Mouse (Mus musculus) bone marrow, adult 2 months (tissue): ENCODE measurements around the gene Hspe1. TPM values are rescaled to one million over a fixed set of nuclear protein-coding genes. Genes with fewer than 3 reads are reported as not detected.

Experiments used
- H3K27ac ChIP-seq: fragments of 200-500 bp; 2 replicates; pipeline ENCODE4 v1.5.1; 2012; ENCODE audit warnings: low read depth, mild to moderate bottlenecking, control low read depth, inconsistent platforms, low read length; ENCODE audit not compliant: control insufficient read depth, poor library complexity, insufficient read depth
- H3K4me1 ChIP-seq: fragments of 200-500 bp; 2 replicates; pipeline ENCODE4 v1.6.1; 2011; ENCODE audit warnings: low read length; ENCODE audit not compliant: control insufficient read depth, insufficient read depth
- H3K4me3 ChIP-seq: fragments of 200-500 bp; replicated peaks from 2 replicates; pipeline ENCODE3; 2011; ENCODE audit warnings: mild to moderate bottlenecking, low read depth, low read length, control low read depth; ENCODE audit not compliant: control insufficient read depth
- CTCF ChIP-seq: fragments of 200-500 bp; IDR thresholded peaks from 2 replicates; pipeline ENCODE4 v1.5.1; 2011; ENCODE audit warnings: low read length, control low read depth; ENCODE audit not compliant: control insufficient read depth, insufficient read depth
- POLR2A ChIP-seq: fragments of 200-500 bp; IDR thresholded peaks from 2 replicates; pipeline ENCODE4 v1.6.1; 2011; ENCODE audit warnings: low read depth, mild to moderate bottlenecking, control low read depth, low read length, borderline replicate concordance; ENCODE audit not compliant: control insufficient read depth
- WGBS: fragments of 180-500 bp; shearing (Covaris S2); methylation state at CpG from one replicate; pipeline ENCODE4 v1.1.7; 2018; 5-methylcytosine and 5-hydroxymethylcytosine counted together
- polyA plus RNA-seq: library from polyadenylated mRNA; stranded (reverse); fragments of >200 nt; gene quantifications from 2 replicates; pipeline ENCODE4 v1.2.4, GENCODE M21; 2011; ENCODE audit warnings: low replicate concordance; ENCODE audit not compliant: missing spikeins, insufficient read depth, insufficient read length

The Hspe1 gene
- polyA plus RNA-seq, 1 experiment = 218 TPM

DNA sequence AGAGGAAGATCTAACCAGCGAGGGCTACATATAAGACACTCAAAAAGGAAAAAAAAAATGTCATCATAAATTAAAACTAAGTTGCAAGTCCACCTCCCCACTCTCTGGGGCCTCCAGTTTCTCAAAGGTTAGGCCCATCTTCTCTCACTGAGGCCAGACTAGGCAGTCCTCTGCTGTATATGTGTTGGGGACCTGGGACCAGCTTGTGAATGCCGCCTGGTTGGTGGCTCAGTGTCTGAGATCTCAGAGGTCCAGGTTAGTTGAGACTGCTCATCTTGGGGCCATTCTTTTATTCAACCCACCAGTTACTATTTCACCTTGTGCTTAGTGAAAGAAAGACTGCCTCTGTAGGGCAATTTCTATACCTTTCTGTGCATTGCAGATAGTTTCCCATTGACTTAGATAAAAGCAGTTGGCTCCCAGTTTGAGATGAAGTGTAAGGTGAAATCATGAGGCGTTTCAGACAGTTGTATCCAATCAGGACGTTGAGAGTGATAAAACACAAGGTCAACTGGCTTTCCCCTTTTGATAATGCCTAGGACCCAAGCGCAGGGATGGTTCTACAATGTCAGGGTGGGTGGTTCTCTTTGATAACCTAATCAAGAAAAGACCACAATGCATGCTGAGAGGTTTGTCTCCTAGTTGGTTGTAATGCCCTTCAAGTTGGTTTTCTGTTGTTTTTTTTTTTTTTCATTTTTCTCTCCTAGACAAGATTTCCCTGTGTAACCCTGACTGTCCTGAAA is 12.1 kb upstream of the Hspe1 start:
- Histone ChIP-seq H3K27ac (no peak overlapping the region), H3K4me3 (no peak overlapping the region), H3K4me1 (no peaks in the 10 kb centered on the region)
- TF ChIP-seq CTCF (no peak), POLR2A (no peak)
- WGBS = 60% methylated on average over 5 of the region's 5 CpGs

- no peak for TF ChIP-seq POLR2A
- Histone ChIP-seq H3K4me1 (no peaks in the 10 kb centered on the region), H3K27ac (no peak overlapping the region)
Measured at GRCm38 (mm10) chr1:55076395-55076743, 11.6 kb upstream of the Hspe1 start.

GRCm38 (mm10) chr1:55076849-55077516 is 10.9 kb upstream of the Hspe1 start:
- H3K4me1 ChIP-seq = no peaks in the 10 kb centered on the region
- 94% methylated on average over 2 of the region's 2 CpGs for WGBS
- H3K27ac ChIP-seq = no peak overlapping the region
- H3K4me3 ChIP-seq = no peak overlapping the region
- TF ChIP-seq CTCF = no peak
- TF ChIP-seq POLR2A = no peak

More at GRCm38 (mm10) chr1:55076395-55076743, 11.6 kb upstream of the Hspe1 start:
- H3K4me3 ChIP-seq = no peak overlapping the region

DNA sequence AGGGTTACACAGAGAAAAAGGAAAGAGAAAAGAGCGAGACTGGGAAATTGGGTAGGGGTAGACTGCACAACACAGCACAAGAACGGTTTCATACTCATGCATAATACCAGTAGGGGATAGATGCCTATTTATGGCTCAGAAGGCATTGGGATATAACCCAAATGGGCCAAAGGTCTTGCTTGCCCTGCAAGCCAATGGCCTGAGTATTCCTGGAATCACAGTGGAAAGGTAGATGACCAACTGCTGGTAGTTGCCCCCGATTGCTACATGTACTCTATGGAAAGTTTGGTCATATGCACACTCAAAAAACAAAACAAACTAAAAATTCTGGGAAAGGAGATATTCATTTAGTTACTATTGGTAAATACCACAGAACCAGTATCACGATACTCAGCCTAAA is 8.3 kb upstream of the Hspe1 start:
- WGBS = 90% methylated on average over 4 of the region's 4 CpGs
- TF ChIP-seq POLR2A = no peak
- TF ChIP-seq CTCF = no peak
- no peaks in the 10 kb centered on the region for H3K4me1 ChIP-seq
- H3K27ac ChIP-seq = no peak overlapping the region
- H3K4me3 ChIP-seq = no peak overlapping the region

GRCm38 (mm10) chr1:55082106-55082505 is 5.8 kb upstream of the Hspe1 start:
- 71% methylated on average over 1 of the region's 1 CpGs for whole genome bisulfite sequencing
- Histone ChIP-seq H3K27ac (no peak overlapping the region), H3K4me3 (no peak overlapping the region), H3K4me1 (no peaks in the 10 kb centered on the region; the same call in 1 of the 2 replicates)
- TF ChIP-seq POLR2A (no peak), CTCF (no peak)

- 58% methylated on average over 7 of the region's 7 CpGs for WGBS
Measured at GRCm38 (mm10) chr1:55085781-55086366, 2.1 kb upstream of the Hspe1 start.

GRCm38 (mm10) chr1:55086868-55087400 is 998 bp upstream of the Hspe1 start:
- H3K4me1 ChIP-seq = no peaks in the 10 kb centered on the region; the same call in 1 of the 2 replicates
- 2% methylated on average over 13 of the region's 13 CpGs for WGBS
- TF ChIP-seq POLR2A (no peak), CTCF (no peak)

More at GRCm38 (mm10) chr1:55085781-55086366, 2.1 kb upstream of the Hspe1 start:
- TF ChIP-seq CTCF (no peak), POLR2A (no peak)
- Histone ChIP-seq H3K4me1 (no peaks in the 10 kb centered on the region; the same call in 1 of the 2 replicates), H3K27ac (no peak overlapping the region), H3K4me3 (no peak overlapping the region)

DNA sequence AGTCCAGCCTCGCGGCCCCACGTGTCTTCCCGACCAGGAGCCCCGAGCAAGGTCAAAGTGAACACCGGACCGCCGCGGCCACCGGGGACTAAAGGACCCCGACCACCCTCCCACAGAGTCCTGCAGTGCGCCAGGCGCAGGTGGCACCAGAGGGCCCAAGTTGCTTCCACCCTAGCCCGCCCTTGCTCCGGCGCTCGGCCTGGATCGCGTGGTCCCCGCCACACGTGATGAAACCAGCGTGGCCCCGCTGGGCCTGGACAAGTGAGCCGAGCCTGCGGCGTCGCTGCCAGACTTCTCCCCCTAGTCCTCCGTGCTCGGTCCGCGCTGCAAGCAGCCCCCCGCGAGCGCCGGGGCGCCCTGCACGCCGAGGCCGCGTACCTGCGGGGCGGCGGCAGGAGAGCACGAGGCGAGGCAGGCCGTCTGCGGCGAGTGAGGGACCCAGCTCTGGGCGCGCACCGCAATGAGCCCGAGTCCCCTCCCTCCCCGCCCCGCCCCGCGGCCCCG is 479 bp upstream of the Hspe1 start:
- Histone ChIP-seq H3K4me3 (peak overlapping the region; percentile 99), H3K4me1 (no peaks in the 10 kb centered on the region; the same call in 1 of the 2 replicates), H3K27ac (peak overlapping the region; percentile 97)
- TF ChIP-seq CTCF = no peak
- peak; percentile 59; the same call in 1 of the 2 replicates for TF ChIP-seq POLR2A
- WGBS = under 1% methylated on average over 54 of the region's 57 CpGs

More at GRCm38 (mm10) chr1:55086868-55087400, 998 bp upstream of the Hspe1 start:
- H3K4me3 ChIP-seq = peak overlapping the region; percentile 99
- peak overlapping the region; percentile 97 for H3K27ac ChIP-seq
